Mouse (Mus musculus) midbrain, postnatal 0 days (tissue): ENCODE measurements around the gene Syngr1. TPM values are rescaled to one million over a fixed set of nuclear protein-coding genes. Genes with fewer than 3 reads are reported as not detected.

Experiments
- ATAC-seq: fragments of 200-750 bp; cut with Nextera tagmentation; 2 replicates; pipeline ENCODE4 v1.8.0; 2017; ENCODE audit warnings: moderate number of reproducible peaks, mild to moderate bottlenecking, moderate TSS enrichment, moderate library complexity; ENCODE audit not compliant: low FRiP score
- DNase-seq: peaks from one replicate; pipeline ENCODE4 v3.0.0-alpha.2; 2015; ENCODE audit warnings: low spot score
- H3K27ac ChIP-seq: fragments of 300-500 bp; sonication (generic); 2 replicates; pipeline ENCODE4 v1.5.1; 2014; ENCODE audit warnings: low read depth, mild to moderate bottlenecking, low read length, mixed read lengths
- H3K27me3 ChIP-seq: fragments of 300-500 bp; sonication (generic); 2 replicates; pipeline ENCODE4 v1.6.1; 2014; ENCODE audit warnings: low read length, control low read depth, mixed read lengths; ENCODE audit not compliant: insufficient read depth
- H3K36me3 ChIP-seq: fragments of 300-500 bp; sonication (generic); 2 replicates; pipeline ENCODE4 v1.6.1; 2014; ENCODE audit warnings: low read length, control low read depth, mixed read lengths; ENCODE audit not compliant: insufficient read depth
- H3K4me1 ChIP-seq: fragments of 300-500 bp; sonication (generic); 2 replicates; pipeline ENCODE4 v1.6.1; 2014; ENCODE audit warnings: mild to moderate bottlenecking, control low read depth, antibody characterized with exemption, low read length, mixed read lengths; ENCODE audit not compliant: insufficient read depth
- H3K4me2 ChIP-seq: fragments of 300-500 bp; sonication (generic); 2 replicates; pipeline ENCODE4 v1.6.1; 2014; ENCODE audit warnings: low read depth, mild to moderate bottlenecking, low read length, mixed read lengths; ENCODE audit not compliant: poor library complexity, severe bottlenecking
- H3K4me3 ChIP-seq: fragments of 300-500 bp; sonication (generic); 2 replicates; pipeline ENCODE4 v1.5.1; 2014; ENCODE audit warnings: low read depth, mild to moderate bottlenecking, low read length, moderate library complexity
- H3K9ac ChIP-seq: fragments of 300-500 bp; sonication (generic); replicated peaks from 2 replicates; pipeline ENCODE4 v1.6.1; 2014; ENCODE audit warnings: mild to moderate bottlenecking, low read length, moderate library complexity, mixed read lengths; ENCODE audit not compliant: poor library complexity, severe bottlenecking
- H3K9me3 ChIP-seq: fragments of 300-500 bp; sonication (generic); 2 replicates; pipeline ENCODE4 v1.6.1; 2016; ENCODE audit warnings: low read length, control low read depth
- CTCF ChIP-seq: IDR thresholded peaks from 2 replicates; pipeline ENCODE4 v1.5.1; 2016; ENCODE audit warnings: antibody characterized with exemption, mild to moderate bottlenecking
- WGBS: fragments of 180-500 bp; shearing (Covaris S2); extraction: QIAGEN DNeasy Blood & Tissue Kit; methylation state at CpG from one replicate; pipeline ENCODE4 v1.1.7; 2014; 5-methylcytosine and 5-hydroxymethylcytosine counted together
- polyA plus RNA-seq: library from polyadenylated mRNA; unstranded; fragments of >200 nt; fragmentation: Nextera tagmentation; extraction: Ambion mirVana; gene quantifications from 2 replicates; pipeline ENCODE4 v1.2.1, GENCODE M21; 2015
- total RNA-seq: library from RNA; depleted of rRNA; stranded (reverse); fragments of >200 nt; gene quantifications from 2 replicates; pipeline ENCODE4 v1.2.3, GENCODE M21; 2014

Syngr1 gene
- total and polyA plus RNA-seq, 2 experiments from 2014 or later: 81.5 to 220 TPM

DNA sequence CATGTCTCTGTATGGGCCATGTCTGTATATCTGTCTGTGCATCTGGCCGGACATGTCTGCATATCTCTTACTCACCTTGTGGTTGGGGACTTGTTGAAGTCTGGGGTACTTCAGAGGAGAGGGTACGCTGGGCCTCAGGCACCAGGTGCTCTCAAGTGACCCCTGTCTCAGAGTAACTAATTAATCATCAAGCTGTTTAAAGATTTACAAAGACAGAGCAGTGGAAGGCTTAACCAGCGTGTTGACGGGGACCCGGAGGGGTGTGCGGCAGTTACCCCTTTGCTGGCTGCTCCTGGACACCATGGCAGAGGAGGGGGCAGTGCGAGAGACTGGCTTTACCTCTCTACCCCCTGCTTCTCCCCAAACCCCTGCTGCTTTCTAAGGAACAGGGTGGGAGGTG is 31.5 kb upstream of the Syngr1 start:
- 84% methylated on average over 7 of the region's 7 CpGs for WGBS

DNA sequence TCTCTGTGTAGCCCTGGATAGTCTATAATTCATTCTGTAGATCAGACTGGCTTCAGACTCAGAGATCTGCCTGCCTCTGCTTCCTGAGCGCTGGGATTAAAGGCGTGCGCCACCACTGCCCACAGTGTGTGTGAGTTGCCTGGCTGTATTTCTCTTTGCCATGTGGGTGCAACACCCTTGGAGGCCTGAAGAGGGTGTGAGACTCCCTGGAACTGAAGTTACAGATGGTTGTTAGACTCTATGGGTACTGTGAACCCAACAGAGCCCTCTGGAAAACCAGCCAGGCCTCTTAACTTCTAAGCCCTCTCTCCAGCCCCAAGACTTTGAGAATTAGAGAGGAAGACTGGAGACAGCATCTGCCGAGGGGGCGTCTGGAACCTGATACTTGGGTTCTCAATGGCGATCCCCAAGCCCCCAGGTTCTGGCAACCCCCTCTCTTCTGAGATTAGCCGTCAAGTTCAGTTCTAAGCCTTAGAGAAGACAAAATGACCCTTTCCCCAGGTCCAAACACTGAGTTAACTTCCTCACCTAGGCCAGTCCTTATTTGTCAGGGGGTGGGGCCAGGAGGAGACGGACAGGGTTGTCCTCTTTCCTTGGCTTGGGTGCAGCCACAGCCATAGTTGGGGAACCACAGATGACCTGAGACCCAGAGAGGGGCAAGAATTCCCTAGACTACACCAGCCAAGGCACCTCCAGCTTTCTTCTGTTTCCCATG is 30.6 kb upstream of the Syngr1 start:
- Histone ChIP-seq H3K4me2 (no peak overlapping the region), H3K36me3 (no peaks in the 10 kb centered on the region), H3K27me3 (no peaks in the 10 kb centered on the region), H3K9me3 (no peaks in the 10 kb centered on the region), H3K4me3 (no peak overlapping the region), H3K27ac (no peak overlapping the region), H3K4me1 (no peaks in the 10 kb centered on the region), H3K9ac (no peak overlapping the region)
- 95% methylated on average over 8 of the region's 8 CpGs for WGBS
- DNase-seq (no peak), ATAC-seq (no peak)
- no peak for TF ChIP-seq CTCF

More for the DNA sequence above, 31.5 kb upstream of the Syngr1 start:
- H3K4me1 ChIP-seq: no peaks in the 10 kb centered on the region
- DNase-seq: no peak
- no peak for ATAC-seq
- no peak overlapping the region for H3K4me3 ChIP-seq
- H3K4me2 ChIP-seq: no peak overlapping the region
- H3K27me3 ChIP-seq: no peaks in the 10 kb centered on the region
- H3K9me3 ChIP-seq: no peaks in the 10 kb centered on the region
- H3K27ac ChIP-seq: no peak overlapping the region
- H3K36me3 ChIP-seq: no peaks in the 10 kb centered on the region
- H3K9ac ChIP-seq: no peak overlapping the region
- no peak for TF ChIP-seq CTCF

DNA sequence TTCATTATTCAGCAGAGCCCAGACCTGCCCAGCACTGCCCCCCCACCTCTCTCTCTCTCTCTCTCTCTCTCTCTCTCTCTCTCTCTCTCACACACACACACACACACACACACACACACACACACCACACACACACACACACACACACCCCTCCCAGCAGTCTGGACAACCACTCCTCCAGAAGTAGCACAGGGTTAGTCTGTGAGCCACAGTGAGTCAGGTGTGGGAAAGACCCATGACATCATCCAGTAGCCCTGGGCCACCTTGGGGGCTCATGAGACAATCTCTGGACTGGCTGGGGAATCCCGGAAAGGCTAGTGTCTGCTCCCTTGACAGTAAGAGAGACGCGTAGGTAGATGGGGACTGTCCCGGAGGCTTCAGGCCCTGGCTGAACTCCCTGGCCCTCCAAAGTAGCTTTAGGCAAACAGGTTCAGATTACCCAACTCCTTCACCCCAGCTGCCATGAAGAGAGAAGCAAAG is 30.0 kb upstream of the Syngr1 start:
- no peak for TF ChIP-seq CTCF
- H3K4me1 ChIP-seq: no peaks in the 10 kb centered on the region
- 90% methylated on average over 4 of the region's 4 CpGs for WGBS
- H3K4me2 ChIP-seq: no peak overlapping the region
- H3K4me3 ChIP-seq: no peak overlapping the region
- ATAC-seq (no peak), DNase-seq (no peak)
- H3K9me3 ChIP-seq: no peaks in the 10 kb centered on the region
- H3K27ac ChIP-seq: no peak overlapping the region
- H3K9ac ChIP-seq: no peak overlapping the region
- no peaks in the 10 kb centered on the region for H3K27me3 ChIP-seq
- no peaks in the 10 kb centered on the region for H3K36me3 ChIP-seq

DNA sequence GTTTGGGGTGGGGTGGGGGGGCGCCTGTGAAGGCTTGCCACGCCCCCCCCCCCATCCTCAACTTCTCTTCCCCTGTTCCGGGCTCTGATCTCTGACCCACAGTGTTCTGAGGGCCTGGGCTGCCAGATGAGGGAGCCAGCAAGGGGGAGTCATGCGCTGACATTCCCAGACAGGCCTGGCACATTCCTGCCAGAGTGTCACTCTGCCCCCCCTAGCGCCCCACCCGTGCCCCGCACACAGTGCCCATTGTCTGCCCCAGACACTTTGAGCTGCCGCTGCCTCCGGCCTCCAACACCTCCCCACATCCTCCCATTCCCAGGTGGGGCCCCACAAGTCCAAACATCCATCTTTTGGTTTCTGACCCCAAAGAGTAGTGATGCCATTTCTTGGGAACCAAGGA is 28.8 kb upstream of the Syngr1 start:
- TF ChIP-seq CTCF: no peak
- no peak overlapping the region for H3K4me2 ChIP-seq
- H3K27me3 ChIP-seq: no peaks in the 10 kb centered on the region
- DNase-seq: no peak
- no peak for ATAC-seq
- H3K9me3 ChIP-seq: no peaks in the 10 kb centered on the region
- H3K9ac ChIP-seq: no peak overlapping the region
- no peak overlapping the region for H3K4me3 ChIP-seq
- no peaks in the 10 kb centered on the region for H3K36me3 ChIP-seq
- H3K4me1 ChIP-seq: no peaks in the 10 kb centered on the region
- no peak overlapping the region for H3K27ac ChIP-seq
- WGBS: 80% methylated on average over 6 of the region's 9 CpGs

DNA sequence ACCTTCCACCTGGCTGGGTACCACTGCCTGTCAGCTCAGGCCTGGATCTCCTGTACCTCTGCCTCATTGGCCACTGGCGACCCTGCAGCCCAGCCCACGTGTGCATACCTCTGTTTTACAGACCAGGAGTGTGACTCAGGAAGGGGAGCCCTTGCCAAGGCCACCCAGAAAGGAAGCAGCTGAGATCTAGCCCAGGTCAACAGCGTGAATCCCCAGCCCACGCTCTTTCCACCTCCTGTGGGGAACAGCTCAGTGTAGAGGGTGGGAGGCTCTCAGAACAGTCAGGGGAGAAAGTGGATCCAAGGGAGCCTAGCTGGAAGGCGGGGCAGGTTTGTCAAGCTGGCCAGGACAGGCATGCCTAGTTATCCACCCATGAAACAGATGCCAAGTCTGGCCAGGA is 28.3 kb upstream of the Syngr1 start:
- H3K27ac ChIP-seq: no peak overlapping the region
- no peaks in the 10 kb centered on the region for H3K27me3 ChIP-seq
- H3K9ac ChIP-seq: no peak overlapping the region
- no peak overlapping the region for H3K4me2 ChIP-seq
- no peaks in the 10 kb centered on the region for H3K36me3 ChIP-seq
- WGBS: 44% methylated on average over 5 of the region's 5 CpGs
- ATAC-seq: no peak
- H3K4me1 ChIP-seq: no peaks in the 10 kb centered on the region
- H3K4me3 ChIP-seq: no peak overlapping the region
- no peak for DNase-seq
- no peaks in the 10 kb centered on the region for H3K9me3 ChIP-seq
- no peak for TF ChIP-seq CTCF

DNA sequence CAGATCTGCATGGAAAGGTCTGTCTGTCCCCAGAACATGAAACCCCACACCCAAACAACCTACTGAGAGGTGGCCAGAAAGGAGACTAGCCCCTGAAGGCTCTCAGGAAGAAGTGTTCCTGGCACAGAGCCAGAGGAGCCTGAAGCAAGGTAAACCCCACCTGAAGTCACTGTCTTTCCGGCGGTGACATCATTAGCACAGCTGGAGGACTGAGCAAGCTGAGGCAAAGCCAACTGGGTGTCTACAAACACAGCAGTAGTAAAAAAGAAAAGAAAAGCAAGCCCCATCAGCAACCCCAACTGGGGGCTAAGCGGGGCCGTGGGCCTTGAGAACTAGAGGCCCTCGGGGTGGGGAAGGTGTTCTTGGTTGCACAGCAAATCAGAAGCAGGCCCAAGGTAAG is 26.2 kb upstream of the Syngr1 start:
- no peaks in the 10 kb centered on the region for H3K9me3 ChIP-seq
- DNase-seq: no peak
- H3K27ac ChIP-seq: no peak overlapping the region
- no peak for TF ChIP-seq CTCF
- H3K4me2 ChIP-seq: no peak overlapping the region
- no peaks in the 10 kb centered on the region for H3K4me1 ChIP-seq
- H3K27me3 ChIP-seq: no peaks in the 10 kb centered on the region
- no peak for ATAC-seq
- H3K9ac ChIP-seq: no peak overlapping the region
- no peak overlapping the region for H3K4me3 ChIP-seq
- no peaks in the 10 kb centered on the region for H3K36me3 ChIP-seq
- 71% methylated on average over 5 of the region's 5 CpGs for WGBS
